Mouse (Mus musculus) megakaryocyte progenitor cell, adult 5-6 weeks (primary cell): Measurements from ENCODE around the gene Fam90a1b. TPM values are rescaled to one million over a fixed set of nuclear protein-coding genes. Genes with fewer than 3 reads are reported as not detected.
"Not testable (repeated sequence)": the region's sequence is repeated elsewhere in the genome, so short reads cannot be mapped to it uniquely, and the experiment has no call there.

ENCODE experiments used
- ATAC-seq: replicated peaks from 2 replicates; pipeline ENCODE4 v1.8.0; 2016; ENCODE audit warnings: mild to moderate bottlenecking, moderate TSS enrichment, inconsistent platforms; ENCODE audit not compliant: poor library complexity
- total RNA-seq, 2 experiments: library from RNA; stranded (forward) in 1 of 2; stranded (reverse) in 1 of 2; fragments of 157-497, 149-512 nt in 1 of 2; fragments of 200-1000 nt in 1 of 2; gene quantifications; 2 replicates each; pipeline versions ENCODE4 v1.2.3 to v1.2.4; 2015 to 2017

Fam90a1b gene
- not detected in 2 replicates for total RNA-seq (2015)
- not detected in 2 replicates for total RNA-seq (2017)

DNA sequence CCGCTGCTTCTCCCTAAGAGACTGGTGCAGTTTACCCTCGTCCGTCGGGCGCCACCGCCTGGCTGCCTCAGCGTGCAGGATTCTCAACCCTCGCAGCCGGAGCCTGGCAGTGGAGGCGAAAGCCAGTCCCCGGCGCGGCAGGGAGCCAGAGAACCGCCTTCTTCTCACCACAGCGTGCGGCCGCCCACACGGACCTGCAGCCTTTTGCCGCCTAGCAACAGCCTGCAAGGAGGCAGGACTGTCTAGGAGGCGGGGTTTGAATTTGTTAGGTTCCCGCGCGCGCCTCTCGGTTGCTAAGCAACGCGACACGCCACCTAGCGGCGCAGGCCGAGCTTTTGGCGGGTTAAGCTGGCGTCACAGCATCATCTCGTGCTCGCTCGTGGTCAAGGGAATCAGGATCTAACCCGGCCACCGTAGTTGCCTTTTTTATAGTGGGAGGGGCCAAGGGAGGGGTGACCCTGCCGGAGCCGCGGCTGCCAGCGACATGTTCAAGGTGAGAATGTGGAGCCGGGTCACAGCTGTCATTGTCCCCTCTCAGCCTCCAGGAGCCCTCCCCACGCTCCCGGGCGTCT, at the start of gene Fam90a1b, which contains the start of gene Apoo:
Gene Fam90a1b (minus strand): TSS at position 108 of the 572 bp plus-strand sequence.
Gene Apoo (plus strand): TSS at position 448 of the 572 bp plus-strand sequence.
- peak; percentile 94 for ATAC-seq

DNA sequence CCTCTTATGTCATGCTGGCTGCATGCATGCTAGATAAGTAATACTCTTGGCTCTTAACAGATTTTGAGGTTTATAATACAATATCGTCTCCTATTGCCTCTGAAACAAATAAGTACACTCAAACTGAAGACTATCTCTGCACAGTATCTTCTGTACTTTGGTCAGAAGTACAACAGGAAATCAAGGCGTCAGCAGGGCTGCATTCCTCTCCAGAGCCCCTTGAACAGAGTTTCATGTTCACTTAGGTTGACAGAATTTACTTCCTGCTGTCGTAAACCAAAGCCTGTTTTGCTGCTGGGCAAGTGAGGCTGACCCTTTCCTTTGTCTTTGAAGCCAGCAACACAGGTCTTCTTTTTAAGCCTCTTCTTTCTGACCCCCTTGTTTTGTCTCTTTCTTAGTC, 42.4 kb upstream of the Fam90a1b start:
- ATAC-seq = no peak

DNA sequence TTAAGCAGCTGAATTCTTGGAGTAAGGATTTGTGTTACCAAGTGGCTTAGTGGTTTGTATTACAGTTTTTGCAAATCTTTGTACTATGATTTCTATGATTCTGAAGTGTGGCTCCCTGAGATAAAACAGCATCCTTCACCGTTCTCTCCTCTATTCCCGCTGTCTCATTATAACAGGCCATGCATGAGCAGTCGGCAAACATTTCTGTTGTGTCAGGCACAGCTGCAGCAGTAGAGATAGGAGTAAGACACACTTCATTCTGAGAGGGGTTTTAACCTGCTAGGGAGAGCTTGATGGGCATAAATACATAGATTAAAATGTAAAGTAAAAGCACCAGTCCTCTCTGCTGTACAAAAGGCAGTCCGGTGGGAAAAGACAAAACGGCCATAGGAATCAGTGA, 12.2 kb upstream of the Fam90a1b start:
- ATAC-seq = peak; percentile 69; the same call in 1 of the 2 replicates

DNA sequence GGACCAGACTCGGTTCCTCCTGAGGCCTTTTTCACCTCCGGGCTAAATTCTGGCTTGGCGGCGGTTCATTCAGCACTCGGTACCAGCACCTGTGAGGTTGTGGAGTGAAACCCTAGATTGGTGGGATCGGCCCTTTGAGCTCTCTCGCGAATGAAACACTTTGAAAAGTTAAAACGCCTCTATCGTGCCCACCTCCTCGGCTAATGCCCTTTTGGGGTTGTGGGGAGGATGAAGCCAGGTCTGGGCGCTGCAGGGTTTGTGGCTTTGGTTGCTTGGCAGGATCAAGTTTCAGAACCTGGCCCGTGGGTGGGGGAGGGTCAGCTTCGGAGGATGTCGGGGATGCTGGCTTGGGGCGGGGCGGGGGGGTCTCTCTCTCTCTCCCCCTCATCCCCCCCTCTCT, 671 bp upstream of the Fam90a1b start:
- peak; percentile 4 for ATAC-seq

DNA sequence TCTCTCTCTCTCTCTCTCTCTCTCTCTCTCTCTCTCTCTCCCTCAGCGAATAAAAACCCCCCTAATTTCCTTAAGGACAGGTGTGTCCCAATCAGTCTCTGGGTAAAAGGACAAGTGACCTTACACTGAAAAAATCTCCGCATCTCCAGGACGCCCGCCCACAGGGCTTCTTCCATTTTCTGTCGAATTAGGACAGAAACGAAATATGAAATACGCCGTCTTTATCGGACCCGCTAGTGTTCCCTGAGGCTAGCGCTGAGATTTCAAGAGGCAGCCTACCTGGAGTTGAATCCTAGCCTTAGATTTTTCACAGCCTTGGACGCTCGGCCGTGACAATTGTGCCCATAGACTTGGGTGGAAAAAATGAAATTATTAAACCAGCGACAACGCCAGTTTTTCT, 548 bp downstream of the Fam90a1b start:
- ATAC-seq = no peak

DNA sequence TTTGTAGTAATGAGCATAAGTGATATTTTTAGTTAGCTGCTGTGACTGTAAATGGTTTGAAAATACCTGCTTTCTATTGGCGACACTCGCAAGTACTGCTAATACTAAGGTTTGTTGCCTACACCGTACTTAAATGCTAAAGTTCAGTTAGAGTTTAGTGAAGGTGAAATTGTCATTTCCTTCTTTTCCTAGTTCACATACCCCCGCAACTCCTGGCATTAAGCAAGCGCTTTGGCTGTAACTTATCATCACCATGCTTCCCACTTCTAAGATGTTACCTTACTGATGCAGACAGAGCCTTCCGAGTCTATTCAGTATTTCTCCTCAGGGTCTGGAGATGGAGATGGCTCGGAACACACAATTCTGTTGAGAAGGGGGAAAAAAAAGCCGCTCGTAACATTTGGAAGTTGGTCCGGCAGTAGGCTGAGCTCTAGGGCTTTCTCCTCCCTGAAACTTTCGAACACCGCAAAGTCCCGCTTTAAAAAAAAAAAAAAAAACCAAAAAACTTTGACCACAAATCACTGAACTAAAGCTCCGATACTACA, 1.1 kb downstream of the Fam90a1b start:
- no peak for ATAC-seq

DNA sequence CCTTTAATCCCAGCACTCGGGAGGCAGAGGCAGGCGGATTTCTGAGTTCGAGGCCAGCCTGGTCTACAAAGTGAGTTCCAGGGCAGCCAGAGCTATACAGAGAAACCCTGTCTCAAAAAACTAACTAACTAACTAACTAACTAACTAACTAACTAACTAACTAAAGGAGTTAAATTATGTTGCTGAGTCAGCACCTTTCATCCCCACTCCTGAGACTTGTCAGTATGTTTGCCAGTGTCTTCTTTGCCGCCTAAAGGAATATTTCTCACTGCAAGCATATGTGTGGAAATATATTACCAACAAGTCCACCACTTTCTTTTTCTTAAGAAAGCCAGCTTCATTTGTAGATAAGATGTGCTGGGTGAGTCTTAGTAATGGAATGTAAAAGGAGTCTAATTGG, 22.9 kb downstream of the Fam90a1b start:
- ATAC-seq = not testable (repeated sequence)

DNA sequence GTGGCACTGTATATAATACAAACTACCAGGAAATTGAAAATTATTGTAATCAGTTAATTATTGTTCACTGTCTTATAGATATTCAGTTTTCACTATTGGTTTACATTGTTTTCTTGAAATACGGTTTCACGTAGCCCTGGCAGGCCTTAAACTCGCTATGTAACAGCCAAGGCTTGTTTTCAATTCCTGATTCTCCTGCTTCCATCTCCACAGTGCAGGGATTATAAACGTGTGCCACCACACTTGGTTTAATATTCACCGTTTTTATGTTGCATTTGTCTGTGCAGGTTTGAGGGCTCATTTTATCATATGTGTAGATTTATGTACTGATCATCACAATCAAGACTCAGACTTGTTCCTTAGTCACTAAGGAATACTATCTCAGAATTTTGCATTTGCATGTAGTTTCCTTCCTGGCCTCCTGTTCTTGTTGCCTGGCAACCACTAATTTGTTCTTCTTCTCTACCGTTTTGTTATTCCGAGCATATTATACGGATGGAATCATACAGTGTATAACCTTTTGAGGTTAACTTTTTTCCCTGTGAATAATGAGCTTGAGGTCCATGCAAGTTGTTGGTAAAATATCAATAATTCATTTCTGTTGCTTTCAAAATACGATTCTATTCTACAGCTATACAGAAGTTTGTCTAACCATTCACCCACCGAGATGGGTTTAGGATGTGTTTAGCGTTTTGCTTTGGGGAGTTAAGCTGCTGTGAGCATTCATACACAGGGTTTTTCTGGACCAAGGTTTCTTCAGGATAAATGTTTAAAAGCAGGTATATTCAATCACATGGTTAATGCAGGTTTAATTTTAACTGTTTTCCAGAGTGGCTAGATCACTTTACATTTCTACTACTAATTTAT, 45.3 kb downstream of the Fam90a1b start:
- no peak for ATAC-seq

Other genes with a start within 250 kb of the Fam90a1b start
- gene Zfx, start 243.1 kb downstream of the Fam90a1b start, total RNA-seq (2015) = 47.2 and 47.8 TPM in 2 replicates
- gene Zfx, start 243.1 kb downstream of the Fam90a1b start, total RNA-seq (2017) = 27.3 and 35.0 TPM in 2 replicates
- 200 and 204 TPM in 2 replicates for gene Eif2s3x, start 153.9 kb downstream of the Fam90a1b start, total RNA-seq (2015)
- 183 and 230 TPM in 2 replicates for gene Eif2s3x, start 153.9 kb downstream of the Fam90a1b start, total RNA-seq (2017)
- 13.4 and 15.6 TPM in 2 replicates for gene Klhl15, start 132.2 kb downstream of the Fam90a1b start, total RNA-seq (2015)
- 7.2 and 8.4 TPM in 2 replicates for gene Klhl15, start 132.2 kb downstream of the Fam90a1b start, total RNA-seq (2017)
- gene Apoo, start 340 bp upstream of the Fam90a1b start, total RNA-seq (2015) = 41.3 and 41.5 TPM in 2 replicates
- gene Apoo, start 340 bp upstream of the Fam90a1b start, total RNA-seq (2017) = 20.8 and 21.5 TPM in 2 replicates
- gene Maged1, start 175.4 kb upstream of the Fam90a1b start, total RNA-seq (2015) = 4.1 and 4.9 TPM in 2 replicates
- 2.7 and 4.9 TPM in 2 replicates for gene Maged1, start 175.4 kb upstream of the Fam90a1b start, total RNA-seq (2017)